Mouse (Mus musculus) E14TG2a.4 (cell line): ENCODE results near the gene Rimbp3.

ENCODE experiments used
- H3K27me3 ChIP-seq: 2 replicates; pipeline ENCODE4 v1.6.1; 2014; ENCODE audit warnings: low read length, control low read depth; ENCODE audit not compliant: insufficient read depth
- H3K36me3 ChIP-seq: 2 replicates; pipeline ENCODE4 v1.6.1; 2014; ENCODE audit warnings: low read length, control low read depth; ENCODE audit not compliant: insufficient read depth
- H3K4me1 ChIP-seq: replicated peaks from 2 replicates; pipeline ENCODE4 v1.6.1; 2014; ENCODE audit warnings: low read depth, low read length, control low read depth
- H3K4me3 ChIP-seq: replicated peaks from 2 replicates; pipeline ENCODE4 v1.5.1; 2014; ENCODE audit warnings: mild to moderate bottlenecking, low read length
- H3K9me3 ChIP-seq: 2 replicates; pipeline ENCODE4 v1.6.1; 2014; ENCODE audit warnings: low read length, control low read depth
- CTCF ChIP-seq: conservative IDR thresholded peaks from 2 replicates; pipeline ENCODE4 v1.5.1; 2014; ENCODE audit warnings: low read length
- NANOG ChIP-seq: IDR thresholded peaks from 2 replicates; pipeline ENCODE4 v1.6.1; 2014; ENCODE audit warnings: borderline replicate concordance, low read length, mixed read lengths
- POU5F1 ChIP-seq: IDR thresholded peaks from 2 replicates; pipeline ENCODE4 v1.6.1; 2014; ENCODE audit warnings: low read length, borderline replicate concordance

The Rimbp3 gene

DNA sequence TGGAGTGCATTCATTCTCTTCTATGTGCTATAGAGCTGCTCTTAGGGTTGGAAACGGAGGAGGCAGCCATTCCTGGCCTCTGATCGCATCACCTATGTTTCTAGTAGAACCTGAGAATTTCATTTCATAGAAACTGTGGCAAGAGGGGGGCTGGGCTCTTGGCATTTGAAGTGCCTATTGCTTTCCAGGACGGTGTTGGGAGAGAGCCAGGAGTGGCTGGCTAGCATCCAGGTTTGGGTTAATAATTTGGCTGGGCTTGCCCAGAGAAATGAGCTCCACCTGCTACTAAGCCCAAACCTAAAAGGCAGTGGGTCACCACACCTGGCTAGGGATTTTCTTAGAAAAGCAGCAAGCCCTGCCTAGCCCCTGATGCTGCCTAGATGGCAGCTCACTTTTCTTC is 43.1 kb downstream of the Rimbp3 start:
- Histone ChIP-seq H3K9me3 (no peaks in the 10 kb centered on the region), H3K36me3 (peaks cover 44% of the 10 kb centered on the region), H3K4me1 (peaks cover 98% of the 10 kb centered on the region), H3K27me3 (no peaks in the 10 kb centered on the region), H3K4me3 (peak overlapping the region; percentile 64)
- TF ChIP-seq CTCF (no peak), NANOG (no peak), POU5F1 (no peak)

DNA sequence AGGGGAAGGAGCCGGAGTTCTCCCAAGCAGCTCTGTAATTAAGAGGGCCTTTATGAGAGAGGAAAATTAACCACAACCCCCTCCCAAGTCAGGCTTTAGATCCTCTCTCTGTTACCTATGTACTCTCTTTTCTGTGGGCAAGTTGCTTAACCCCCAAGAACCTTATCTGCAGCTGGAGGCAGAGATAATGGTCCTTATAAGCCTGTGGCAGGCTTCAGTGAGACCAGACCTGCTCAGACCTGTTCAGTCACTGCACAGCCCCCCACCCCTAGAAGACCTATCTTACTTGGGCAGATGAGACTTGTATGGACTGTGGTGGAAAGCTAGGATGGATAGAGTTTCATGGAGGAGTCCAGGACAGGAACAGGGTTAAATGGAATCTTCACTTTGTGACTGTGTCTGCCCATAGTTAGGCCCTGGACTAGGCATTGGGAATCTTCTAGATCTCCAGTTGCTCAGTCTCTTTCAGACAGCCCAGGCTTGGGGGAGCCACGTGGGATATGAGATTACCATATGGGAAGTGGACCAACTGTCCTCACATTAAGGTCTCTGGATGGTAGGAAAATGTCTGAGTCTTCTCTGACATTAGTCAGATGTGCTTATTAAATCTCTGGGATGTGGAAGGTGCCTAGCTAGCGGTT is 43.8 kb downstream of the Rimbp3 start:
- TF ChIP-seq NANOG (no peak), POU5F1 (no peak), CTCF (no peak)
- Histone ChIP-seq H3K36me3 (peaks cover 47% of the 10 kb centered on the region), H3K4me1 (peaks cover 98% of the 10 kb centered on the region), H3K27me3 (no peaks in the 10 kb centered on the region), H3K4me3 (peak overlapping the region; percentile 64), H3K9me3 (no peaks in the 10 kb centered on the region)

DNA sequence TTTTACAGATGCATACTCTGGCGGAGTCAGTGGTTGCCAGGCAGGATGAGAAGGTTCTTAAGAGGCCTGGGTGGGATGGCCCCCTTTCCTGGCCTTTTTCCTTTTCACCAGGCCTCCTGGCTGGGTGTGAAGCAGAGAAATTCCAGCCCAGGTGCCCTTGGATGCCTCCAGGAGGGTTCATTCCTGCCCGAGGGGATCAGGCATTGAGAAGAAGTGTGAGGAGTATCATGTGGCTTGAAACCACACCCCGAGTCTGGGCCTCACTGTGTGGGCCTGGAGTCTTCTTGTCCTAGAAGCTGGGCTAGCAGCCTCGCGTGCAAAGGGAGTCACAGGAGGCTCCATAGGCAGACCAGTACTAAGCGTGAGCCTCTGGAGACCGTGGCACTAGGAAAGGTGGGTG is 44.4 kb downstream of the Rimbp3 start:
- peak overlapping the region; percentile 64 for H3K4me3 ChIP-seq
- no peaks in the 10 kb centered on the region for H3K27me3 ChIP-seq
- H3K36me3 ChIP-seq = peaks cover 47% of the 10 kb centered on the region
- H3K9me3 ChIP-seq = no peaks in the 10 kb centered on the region
- TF ChIP-seq POU5F1 (no peak), NANOG (no peak), CTCF (no peak)
- peaks cover 98% of the 10 kb centered on the region for H3K4me1 ChIP-seq

DNA sequence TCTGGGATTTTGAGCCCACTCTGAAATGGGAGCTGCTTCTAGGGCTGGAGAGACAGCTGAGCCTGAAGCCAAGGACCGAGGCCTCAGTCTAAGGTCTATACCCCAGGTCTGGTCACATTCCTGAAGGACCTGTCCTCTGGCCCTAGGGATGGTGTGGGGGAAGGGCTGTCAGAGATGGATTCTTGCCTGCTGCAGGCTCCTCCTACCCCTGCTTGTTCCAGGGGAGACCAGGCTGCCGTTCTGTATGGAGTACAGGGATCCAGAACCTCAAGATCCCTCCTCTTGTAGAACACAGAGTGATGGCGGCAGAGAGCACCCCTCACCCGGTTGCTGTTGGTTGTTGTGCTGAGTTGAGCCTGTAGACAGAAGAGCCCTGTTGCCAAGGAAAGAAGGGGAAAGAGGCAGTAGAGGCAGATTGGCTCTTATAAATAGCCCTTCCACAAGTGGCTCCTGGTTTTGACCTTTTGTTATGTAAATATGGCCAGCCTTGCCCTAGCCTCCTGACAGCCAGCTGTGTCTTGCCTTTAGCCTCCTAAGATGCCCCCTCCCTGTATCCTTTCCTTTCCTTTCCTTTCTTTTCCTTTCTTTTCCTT is 45.7 kb downstream of the Rimbp3 start:
- no peaks in the 10 kb centered on the region for H3K27me3 ChIP-seq
- peaks cover 98% of the 10 kb centered on the region for H3K4me1 ChIP-seq
- H3K9me3 ChIP-seq = no peaks in the 10 kb centered on the region
- peaks cover 54% of the 10 kb centered on the region for H3K36me3 ChIP-seq
- peak overlapping the region; percentile 64 for H3K4me3 ChIP-seq
- TF ChIP-seq CTCF (no peak), POU5F1 (peak; percentile 50; the same call in 1 of the 2 replicates)

DNA sequence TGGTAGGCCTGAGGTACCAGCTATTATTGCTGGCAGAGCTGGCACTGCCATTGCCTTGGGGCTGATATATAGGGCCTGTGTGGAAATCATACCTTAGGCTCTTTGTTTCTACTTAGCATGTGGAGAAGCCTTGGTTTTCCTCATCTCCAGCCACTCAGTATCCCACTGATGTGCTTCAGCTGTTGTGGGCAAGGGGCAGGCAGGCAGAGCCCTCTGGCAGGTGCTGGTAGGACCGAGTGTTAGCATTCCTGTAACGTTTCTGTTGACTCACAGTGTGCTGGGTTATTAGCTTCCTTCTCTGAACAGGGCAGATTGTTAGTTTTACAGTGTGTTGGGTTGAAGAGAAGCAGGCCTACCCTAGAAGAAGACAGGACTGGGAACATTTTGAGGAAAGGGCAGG is 46.9 kb downstream of the Rimbp3 start:
- no peaks in the 10 kb centered on the region for H3K27me3 ChIP-seq
- H3K9me3 ChIP-seq = no peaks in the 10 kb centered on the region
- H3K4me3 ChIP-seq = no peak overlapping the region
- peaks cover 98% of the 10 kb centered on the region for H3K4me1 ChIP-seq
- peaks cover 66% of the 10 kb centered on the region for H3K36me3 ChIP-seq
- TF ChIP-seq POU5F1 = no peak
- TF ChIP-seq CTCF = no peak
- TF ChIP-seq NANOG = no peak

DNA sequence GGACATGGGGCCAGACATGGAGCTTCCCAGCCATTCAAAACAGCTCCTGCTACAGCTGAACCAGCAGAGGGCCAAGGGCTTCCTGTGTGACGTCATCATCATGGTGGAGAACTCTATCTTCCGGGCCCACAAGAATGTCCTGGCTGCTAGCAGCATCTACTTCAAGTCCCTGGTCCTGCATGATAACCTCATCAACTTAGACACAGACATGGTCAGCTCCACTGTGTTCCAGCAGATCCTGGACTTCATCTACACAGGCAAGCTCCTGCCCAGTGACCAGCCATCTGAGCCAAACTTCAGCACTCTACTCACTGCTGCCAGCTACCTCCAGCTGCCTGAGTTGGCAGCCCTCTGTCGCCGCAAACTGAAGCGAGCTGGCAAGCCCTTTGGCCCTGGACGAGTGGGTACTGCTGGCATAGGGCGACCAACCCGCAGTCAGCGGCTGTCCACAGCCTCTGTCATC is 49.0 kb downstream of the Rimbp3 start:
- no peaks in the 10 kb centered on the region for H3K9me3 ChIP-seq
- peaks cover 85% of the 10 kb centered on the region for H3K36me3 ChIP-seq
- H3K27me3 ChIP-seq = no peaks in the 10 kb centered on the region
- H3K4me1 ChIP-seq = peaks cover 97% of the 10 kb centered on the region
- TF ChIP-seq POU5F1 (no peak), CTCF (no peak; the same call in 1 of the 2 replicates), NANOG (no peak)
- peak overlapping the region; percentile 35; the same call in 1 of the 2 replicates for H3K4me3 ChIP-seq

DNA sequence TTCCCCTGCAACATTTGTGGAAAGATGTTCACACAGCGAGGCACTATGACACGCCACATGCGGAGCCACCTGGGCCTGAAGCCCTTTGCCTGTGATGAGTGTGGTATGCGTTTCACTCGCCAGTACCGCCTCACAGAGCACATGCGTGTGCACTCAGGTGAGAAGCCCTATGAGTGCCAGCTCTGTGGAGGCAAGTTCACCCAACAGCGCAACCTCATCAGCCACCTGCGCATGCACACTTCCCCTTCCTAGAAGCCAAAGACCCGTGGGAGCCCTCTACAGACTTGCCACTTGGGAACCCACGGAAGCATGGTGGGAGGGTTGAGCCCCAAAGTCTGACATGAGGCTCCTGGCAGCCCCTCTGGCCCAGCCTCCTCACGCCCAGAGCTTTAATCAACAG is 50.5 kb downstream of the Rimbp3 start:
- H3K36me3 ChIP-seq = peaks cover 83% of the 10 kb centered on the region
- H3K4me1 ChIP-seq = peaks cover 95% of the 10 kb centered on the region
- peak overlapping the region; percentile 35 for H3K4me3 ChIP-seq
- H3K9me3 ChIP-seq = no peaks in the 10 kb centered on the region
- TF ChIP-seq NANOG = no peak
- TF ChIP-seq POU5F1 = no peak
- TF ChIP-seq CTCF = no peak
- no peaks in the 10 kb centered on the region for H3K27me3 ChIP-seq

DNA sequence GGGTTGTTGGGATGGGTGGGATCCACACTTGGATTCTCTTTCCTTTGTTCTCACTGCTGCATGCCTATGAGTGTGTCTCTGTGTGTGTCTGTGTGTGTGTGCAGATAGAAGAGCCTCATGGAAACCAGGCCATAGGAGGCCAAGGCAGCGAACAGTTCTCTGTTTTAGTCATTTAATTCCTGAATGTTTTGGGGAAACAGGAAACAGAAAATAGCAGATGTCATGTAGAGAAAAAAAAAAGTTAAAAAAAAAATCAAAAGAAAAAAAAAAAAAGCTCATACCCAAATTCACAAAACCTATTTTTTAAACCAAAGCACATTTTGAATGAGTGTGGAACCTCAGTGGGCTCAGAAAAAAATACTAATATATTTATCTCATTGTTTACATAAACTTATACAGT is 52.9 kb downstream of the Rimbp3 start:
- peaks cover 64% of the 10 kb centered on the region for H3K36me3 ChIP-seq
- peaks cover 77% of the 10 kb centered on the region for H3K4me1 ChIP-seq
- no peak overlapping the region for H3K4me3 ChIP-seq
- no peak for TF ChIP-seq POU5F1
- no peak for TF ChIP-seq CTCF
- no peak for TF ChIP-seq NANOG
- no peaks in the 10 kb centered on the region for H3K9me3 ChIP-seq
- H3K27me3 ChIP-seq = no peaks in the 10 kb centered on the region
